Mouse (Mus musculus) ES-Bruce4 (cell line): Measurements from ENCODE around the gene Atad5.

ENCODE experiments used
- CTCF ChIP-seq: IDR thresholded peaks from one replicate; pipeline ENCODE4 v1.8.1; 2011; ENCODE audit warnings: low read depth, low read length
- EP300 ChIP-seq: IDR thresholded peaks from 2 replicates; pipeline ENCODE4 v1.6.1; 2011; ENCODE audit warnings: low read depth, low read length; ENCODE audit not compliant: insufficient read depth
- POLR2A ChIP-seq: IDR thresholded peaks from one replicate; pipeline ENCODE4 v1.8.1; 2011; ENCODE audit warnings: low read length; ENCODE audit not compliant: insufficient read depth

- TF ChIP-seq EP300 (no peak), POLR2A (no peak), CTCF (no peak)
Observed at GRCm38 (mm10) chr11:80072365-80072764, 16.8 kb upstream of the Atad5 start.
